ENCODE assay signal across 17 mouse cellular contexts in the genomic region with DNA sequence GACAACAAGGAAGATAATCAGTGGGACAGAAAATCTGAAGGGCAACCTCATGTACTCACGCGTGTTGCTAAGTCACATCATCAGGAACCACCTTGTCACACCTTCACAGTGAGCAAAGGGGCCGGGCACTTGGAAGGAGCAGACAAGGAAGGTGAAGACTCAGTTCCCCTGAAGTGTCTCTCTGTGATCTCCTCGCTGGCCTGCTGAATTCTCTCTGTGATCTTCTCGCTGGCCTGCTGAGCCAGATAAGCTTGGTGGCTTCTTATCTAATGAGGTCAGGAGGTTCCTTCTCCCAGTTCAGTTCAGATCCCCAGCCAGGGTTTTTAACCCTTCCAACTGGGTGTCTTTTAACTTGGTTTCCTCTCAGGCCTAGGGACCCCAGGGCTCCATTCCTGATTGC. TPM values are rescaled to one million over a fixed set of nuclear protein-coding genes. Genes with fewer than 3 reads are reported as not detected.
DNase-seq lines count a peak whose midpoint lies in the region; ATAC-seq and TF ChIP-seq lines count a peak whose summit lies in the region.
"Had no signal": no experiment of that assay in that cellular context is flagged by ENCODE, and none has a peak within 500 bp of the region (broad histone marks: within the 10 kb centered on the region; RNA-seq: fewer than 3 reads in every experiment).

No protein-coding gene starts in this region.

- H3K4me3 ChIP-seq in stomach, embryonic 14.5 days (ENCODE audit: low read depth, low read length) = no peak overlapping the region
- no peak overlapping the region for H3K4me3 ChIP-seq in stomach, postnatal 0 days (ENCODE audit: low read depth, low read length)
- H3K4me3 ChIP-seq in erythroblast, embryonic 14.5 days (replicated peaks) = peak overlapping the region; percentile 62
- H3K4me3 ChIP-seq in liver, embryonic 16.5 days (ENCODE audit: low read depth, low read length) = peak overlapping the region; percentile 47
- H3K4me3 ChIP-seq: neural tube, embryonic 13.5 days had no signal

- ATAC-seq in stomach, embryonic 14.5 days (ENCODE audit: insufficient number of reproducible peaks, insufficient read depth, low FRiP score, low read depth) = peak; percentile 56; the same call in 1 of the 2 replicates
- no peak for ATAC-seq in stomach, postnatal 0 days (ENCODE audit: low FRiP score, low TSS enrichment)
- ATAC-seq in liver, embryonic 16.5 days (ENCODE audit: low read depth) = peak; percentile 94
- ATAC-seq: lung, postnatal 0 days had no signal

- no peak for TF ChIP-seq CTCF in stomach, postnatal 0 days (IDR thresholded peaks at IDR 0.05; ENCODE audit: low read depth)

- no peaks in the 10 kb centered on the region for H3K36me3 ChIP-seq in stomach, embryonic 14.5 days (ENCODE audit: control insufficient read depth, insufficient read depth, low read length)
- no peaks in the 10 kb centered on the region for H3K36me3 ChIP-seq in stomach, postnatal 0 days (ENCODE audit: control insufficient read depth, insufficient read depth, low read length)
- H3K36me3 ChIP-seq in erythroblast, embryonic 14.5 days (ENCODE audit: control insufficient read depth) = peaks cover 16% of the 10 kb centered on the region
- no peaks in the 10 kb centered on the region for H3K36me3 ChIP-seq in liver, embryonic 16.5 days (ENCODE audit: control insufficient read depth, insufficient read depth)
- H3K36me3 ChIP-seq: neural tube, embryonic 13.5 days had no signal

- DNase-seq in stomach, postnatal 0 days (ENCODE audit: low spot score) = no peak
- peak; percentile 47 for DNase-seq in yolk sac, embryonic 10.5 days (ENCODE audit: low spot score)
- DNase-seq in cerebellum, postnatal 14 days = no peak
- DNase-seq in gastrocnemius, postnatal 36 days = no peak
- no peak for DNase-seq in gastrocnemius, postnatal 10 days
- DNase-seq: adrenal gland, postnatal 10 days had no signal

- no peaks in the 10 kb centered on the region for H3K27me3 ChIP-seq in stomach, embryonic 14.5 days (ENCODE audit: control insufficient read depth, insufficient read depth, low read length)
- H3K27me3 ChIP-seq in stomach, postnatal 0 days (ENCODE audit: control insufficient read depth, insufficient read depth, low read length) = no peaks in the 10 kb centered on the region
- no peaks in the 10 kb centered on the region for H3K27me3 ChIP-seq in erythroblast, embryonic 14.5 days (ENCODE audit: control insufficient read depth)
- H3K27me3 ChIP-seq in liver, embryonic 16.5 days (ENCODE audit: control insufficient read depth, insufficient read depth, low read depth, low read length) = no peaks in the 10 kb centered on the region
- H3K27me3 ChIP-seq: neural tube, embryonic 13.5 days had no signal

- WGBS in stomach, embryonic 14.5 days = 62% methylated on average over 5 of the region's 5 CpGs
- WGBS in stomach, postnatal 0 days = 69% methylated on average over 5 of the region's 5 CpGs
- WGBS in liver, embryonic 16.5 days (ENCODE audit: insufficient replicate concordance) = 14% methylated on average over 5 of the region's 5 CpGs

- no peak overlapping the region for H3K27ac ChIP-seq in stomach, embryonic 14.5 days (ENCODE audit: low read length)
- no peak overlapping the region for H3K27ac ChIP-seq in stomach, postnatal 0 days (replicated peaks)
- H3K27ac ChIP-seq in liver, embryonic 16.5 days (ENCODE audit: low read length) = peak overlapping the region; percentile 97
- H3K27ac ChIP-seq: hindbrain, embryonic 14.5 days; neural tube, embryonic 13.5 days had no signal

- no peak for TF ChIP-seq EP300 in stomach, postnatal 0 days (optimal IDR thresholded peaks at IDR 0.05)

- intact Hi-C loops in gastrocnemius, postnatal 36 days (cut with DNase I) = loop anchor here (5.0 to 10.0 kb wide), 2 partner anchors 183 to 330 kb away; partner anchors contain the start of genes Tspo2 and Unc5cl

- no peaks in the 10 kb centered on the region for H3K4me1 ChIP-seq in stomach, embryonic 14.5 days (ENCODE audit: control insufficient read depth, insufficient read depth, low read length)
- no peaks in the 10 kb centered on the region for H3K4me1 ChIP-seq in stomach, postnatal 0 days (replicated peaks; ENCODE audit: control insufficient read depth, insufficient read depth)
- H3K4me1 ChIP-seq in erythroblast, embryonic 14.5 days (ENCODE audit: control insufficient read depth) = peaks cover 92% of the 10 kb centered on the region
- H3K4me1 ChIP-seq in liver, embryonic 16.5 days (ENCODE audit: control insufficient read depth, low read depth, low read length) = peaks cover 71% of the 10 kb centered on the region
- H3K4me1 ChIP-seq: neural tube, embryonic 13.5 days had no signal

- H3K9me3 ChIP-seq in stomach, embryonic 14.5 days (ENCODE audit: control insufficient read depth, low read depth, low read length) = no peaks in the 10 kb centered on the region
- H3K9me3 ChIP-seq in stomach, postnatal 0 days (ENCODE audit: control insufficient read depth, low read length) = no peaks in the 10 kb centered on the region
- H3K9me3 ChIP-seq in erythroblast, embryonic 14.5 days (ENCODE audit: control insufficient read depth, low read length) = peaks cover 5% of the 10 kb centered on the region
- H3K9me3 ChIP-seq in liver, embryonic 16.5 days (replicated peaks; ENCODE audit: control insufficient read depth, low read length) = no peaks in the 10 kb centered on the region
- H3K9me3 ChIP-seq: neural tube, embryonic 13.5 days had no signal

- H3K4me2 ChIP-seq in stomach, embryonic 14.5 days (replicated peaks; ENCODE audit: low read depth, low read length) = no peak overlapping the region
- no peak overlapping the region for H3K4me2 ChIP-seq in stomach, postnatal 0 days (replicated peaks; ENCODE audit: low read depth)
- H3K4me2 ChIP-seq in liver, embryonic 16.5 days (ENCODE audit: low read depth, low read length) = peak overlapping the region; percentile 53
- H3K4me2 ChIP-seq: hindbrain, embryonic 14.5 days; neural tube, embryonic 13.5 days had no signal

- H3K9ac ChIP-seq in stomach, embryonic 14.5 days (replicated peaks; ENCODE audit: low read depth, low read length) = no peak overlapping the region
- H3K9ac ChIP-seq in stomach, postnatal 0 days (ENCODE audit: low read length) = no peak overlapping the region
- peak overlapping the region; percentile 46 for H3K9ac ChIP-seq in liver, embryonic 16.5 days (ENCODE audit: low read depth, low read length)
- H3K9ac ChIP-seq: hindbrain, embryonic 14.5 days; neural tube, embryonic 13.5 days had no signal

RNA-seq across cellular contexts. Expression of gene Treml4, which starts 8.1 kb away (rescaled TPM):
- 0.34 and 0.69 TPM in 2 replicates for polyA plus RNA-seq in stomach, embryonic 14.5 days (2014; fragmentation: Nextera tagmentation; extraction: Ambion mirVana)
- 0.19 and 0.24 TPM in 2 replicates for polyA plus RNA-seq in stomach, postnatal 0 days (2015; fragmentation: Nextera tagmentation; extraction: Ambion mirVana)
- 0.06 and 0.27 TPM in 2 replicates for polyA plus RNA-seq in erythroblast, embryonic 14.5 days (2012)
- 4.6 and 5.0 TPM in 2 replicates for polyA plus RNA-seq in liver, embryonic 16.5 days (2015; fragmentation: Nextera tagmentation; extraction: Ambion mirVana)
- not detected for total RNA-seq in gastrocnemius, postnatal 36 days (2021)
- under 1 TPM in 1 of 2 experiments, not detected in 1; 0.36 TPM for total RNA-seq in gastrocnemius, postnatal 10 days (2021)
- total RNA-seq: layer of hippocampus, postnatal 10 days had no signal

RNA-seq across cellular contexts. Expression of gene Trem3, which starts 24.6 kb away (rescaled TPM):
- polyA plus RNA-seq in stomach, embryonic 14.5 days (2014; fragmentation: Nextera tagmentation; extraction: Ambion mirVana) = not detected in 2 replicates
- 0.10 TPM in 1 of 2 replicates, not detected in the other for polyA plus RNA-seq in stomach, postnatal 0 days (2015; fragmentation: Nextera tagmentation; extraction: Ambion mirVana)
- not detected in 2 replicates for polyA plus RNA-seq in erythroblast, embryonic 14.5 days (2012)
- polyA plus RNA-seq in liver, embryonic 16.5 days (2015; fragmentation: Nextera tagmentation; extraction: Ambion mirVana) = 9.0 TPM in 2 replicates
- total RNA-seq in gastrocnemius, postnatal 36 days (2021) = not detected
- total RNA-seq in gastrocnemius, postnatal 10 days (2021) = under 1 TPM in 1 of 2 experiments, not detected in 1; 0.27 TPM
- total RNA-seq: layer of hippocampus, postnatal 10 days; midbrain, postnatal 0 days had no signal
- polyA plus RNA-seq: heart, embryonic 14.5 days; hindbrain, embryonic 14.5 days; limb, embryonic 11.5 days; midbrain, postnatal 0 days had no signal

RNA-seq across cellular contexts. Expression of gene Treml2, which starts 27.1 kb away (rescaled TPM):
- polyA plus RNA-seq in stomach, embryonic 14.5 days (2014; fragmentation: Nextera tagmentation; extraction: Ambion mirVana) = 0.08 and 0.17 TPM in 2 replicates
- polyA plus RNA-seq in stomach, postnatal 0 days (2015; fragmentation: Nextera tagmentation; extraction: Ambion mirVana) = 0.10 TPM in 2 replicates
- polyA plus RNA-seq in erythroblast, embryonic 14.5 days (2012) = 0.50 and 0.74 TPM in 2 replicates
- polyA plus RNA-seq in liver, embryonic 16.5 days (2015; fragmentation: Nextera tagmentation; extraction: Ambion mirVana) = 3.4 and 3.5 TPM in 2 replicates
- total RNA-seq in gastrocnemius, postnatal 36 days (2021) = under 1 TPM in 1 of 2 experiments, not detected in 1; 0.05 TPM
- total RNA-seq in gastrocnemius, postnatal 10 days (2021) = under 1 TPM in 1 of 2 experiments, not detected in 1; 0.18 TPM
- polyA plus RNA-seq: neural tube, embryonic 13.5 days had no signal

RNA-seq across cellular contexts. Expression of gene Trem1, which starts 39.6 kb away (rescaled TPM):
- polyA plus RNA-seq in stomach, embryonic 14.5 days (2014; fragmentation: Nextera tagmentation; extraction: Ambion mirVana) = not detected in 2 replicates
- 0.05 TPM in 1 of 2 replicates, not detected in the other for polyA plus RNA-seq in stomach, postnatal 0 days (2015; fragmentation: Nextera tagmentation; extraction: Ambion mirVana)
- not detected in 2 replicates for polyA plus RNA-seq in erythroblast, embryonic 14.5 days (2012)
- polyA plus RNA-seq in liver, embryonic 16.5 days (2015; fragmentation: Nextera tagmentation; extraction: Ambion mirVana) = 1.6 TPM in 2 replicates
- not detected for total RNA-seq in gastrocnemius, postnatal 36 days (2021)
- total RNA-seq in gastrocnemius, postnatal 10 days (2021) = under 1 TPM in 1 of 2 experiments, not detected in 1; 0.11 TPM
- total RNA-seq: layer of hippocampus, postnatal 10 days; midbrain, postnatal 0 days had no signal
- polyA plus RNA-seq: cortical plate, adult 2 months; hindbrain, embryonic 14.5 days; midbrain, postnatal 0 days had no signal

RNA-seq across cellular contexts. Expression of gene B430306N03Rik, which starts 43.8 kb away (rescaled TPM):
- polyA plus RNA-seq in stomach, embryonic 14.5 days (2014; fragmentation: Nextera tagmentation; extraction: Ambion mirVana) = 0.51 and 0.59 TPM in 2 replicates
- polyA plus RNA-seq in stomach, postnatal 0 days (2015; fragmentation: Nextera tagmentation; extraction: Ambion mirVana) = 0.18 and 0.21 TPM in 2 replicates
- 0.02 TPM in 1 of 2 replicates, not detected in the other for polyA plus RNA-seq in erythroblast, embryonic 14.5 days (2012)
- polyA plus RNA-seq in liver, embryonic 16.5 days (2015; fragmentation: Nextera tagmentation; extraction: Ambion mirVana) = 4.0 and 4.1 TPM in 2 replicates
- under 1 TPM in 1 of 2 experiments, not detected in 1; 0.07 TPM for total RNA-seq in gastrocnemius, postnatal 36 days (2021)
- under 1 TPM; 0.05 to 0.34 TPM for total RNA-seq in gastrocnemius, postnatal 10 days (2021)
- total RNA-seq: layer of hippocampus, postnatal 10 days had no signal

Comparison
In these comparisons a context has a peak if more than half of its experiments do, and no peak if none do; other contexts are left out.
1. H3K4me3 ChIP-seq: peak in erythroblast, embryonic 14.5 days (single experiment) and liver, embryonic 16.5 days (single experiment); none in stomach, embryonic 14.5 days (single experiment) and stomach, postnatal 0 days (single experiment).